Mouse (Mus musculus) C2C12 (cell line): ENCODE measurements around the gene Pomgnt1. TPM values are rescaled to one million over a fixed set of nuclear protein-coding genes. Genes with fewer than 3 reads are reported as not detected.

Experiments
- H3K27me3 ChIP-seq: one replicate; pipeline ENCODE4 v1.6.1; 2011; ENCODE audit not compliant: control insufficient read depth, insufficient read depth, insufficient read length
- H3K36me3 ChIP-seq: one replicate; pipeline ENCODE4 v1.6.1; 2011; ENCODE audit not compliant: control insufficient read depth, insufficient read depth
- H3K4me3 ChIP-seq: one replicate; pipeline ENCODE4 v1.5.1; 2011; ENCODE audit warnings: mild to moderate bottlenecking, control low read depth; ENCODE audit not compliant: poor library complexity, insufficient read depth, severe bottlenecking
- H3K79me2 ChIP-seq: one replicate; pipeline ENCODE4 v1.6.1; 2011; ENCODE audit not compliant: control insufficient read depth, insufficient read depth
- H3K79me3 ChIP-seq: one replicate; pipeline ENCODE4 v1.6.1; 2011; ENCODE audit warnings: low read depth, control low read depth
- H3ac ChIP-seq: one replicate; pipeline ENCODE3; 2011; ENCODE audit warnings: low read depth; ENCODE audit not compliant: control insufficient read depth, insufficient read length
- CEBPB ChIP-seq: IDR thresholded peaks from one replicate; pipeline ENCODE4 v1.6.1; 2011; ENCODE audit warnings: low read depth, mild to moderate bottlenecking, control low read depth, moderate library complexity
- CTCF ChIP-seq: IDR thresholded peaks from one replicate; pipeline ENCODE4 v1.5.1; 2011; ENCODE audit not compliant: control insufficient read depth, insufficient read depth, insufficient read length
- FOSL1 ChIP-seq: IDR thresholded peaks from one replicate; pipeline ENCODE4 v1.8.0; 2011; ENCODE audit warnings: mild to moderate bottlenecking, low read length; ENCODE audit not compliant: poor library complexity, insufficient read depth, severe bottlenecking
- MAX ChIP-seq: IDR thresholded peaks from one replicate; pipeline ENCODE4 v1.6.1; 2011; ENCODE audit warnings: mild to moderate bottlenecking, control low read depth
- MYOD1 ChIP-seq: IDR thresholded peaks from one replicate; pipeline ENCODE4 v1.6.1; 2011; ENCODE audit warnings: low read depth; ENCODE audit not compliant: control insufficient read depth, insufficient read length
- MYOG ChIP-seq: IDR thresholded peaks from one replicate; pipeline ENCODE4 v1.6.1; 2011; ENCODE audit not compliant: control insufficient read depth, insufficient read length; ENCODE audit errors: extremely low read depth
- USF1 ChIP-seq: IDR thresholded peaks from one replicate; pipeline ENCODE4 v1.6.1; 2011; ENCODE audit warnings: low read depth, mild to moderate bottlenecking, control low read depth, moderate library complexity
- polyA plus RNA-seq: library from polyadenylated mRNA; unstranded; fragments of >200 nt; fragmentation: generic; extraction: Trizol; gene quantifications from one replicate; pipeline ENCODE4 v1.2.1, GENCODE M21; 2012; ENCODE audit warnings: missing spikeins

Pomgnt1 gene
- polyA plus RNA-seq, 1 experiment, result 60.4 TPM

DNA sequence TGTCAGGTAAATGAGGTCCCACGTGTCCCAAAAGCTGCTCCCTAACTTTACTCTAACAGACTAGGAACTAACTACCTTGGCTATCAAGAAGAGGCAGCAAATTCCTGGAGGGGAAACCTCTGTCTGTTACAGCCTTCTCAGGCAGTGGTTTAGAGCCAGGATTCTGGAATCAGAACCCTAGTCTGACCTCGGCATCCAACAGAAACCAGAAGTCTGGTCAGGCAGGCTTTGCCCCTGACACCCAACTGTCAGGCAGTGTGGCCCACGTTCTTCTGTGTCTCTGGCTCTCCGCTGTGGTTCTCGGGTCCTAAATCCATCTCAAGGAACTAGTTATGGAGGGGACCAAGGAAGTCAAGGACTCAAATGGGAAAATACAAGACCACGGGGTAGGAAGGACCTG is 27.6 kb downstream of the Pomgnt1 start, which contains the start of gene Lurap1:
Gene Lurap1, minus strand, starts transcription at position 101 of the 400 bp plus-strand sequence.
- TF ChIP-seq MYOG (no peak), MYOD1 (no peak), MAX (no peak), CEBPB (no peak), CTCF (no peak), FOSL1 (no peak), USF1 (no peak)
- H3K79me3 ChIP-seq, result peaks cover 13% of the 10 kb centered on the region
- H3K79me2 ChIP-seq, result peaks cover 36% of the 10 kb centered on the region
- H3K4me3 ChIP-seq, result peak within 1 kb of the TSS; percentile 57
- H3ac ChIP-seq, result peak within 1 kb of the TSS; percentile 99
- H3K27me3 ChIP-seq, result no peaks in the 10 kb centered on the region
- peaks cover 43% of the 10 kb centered on the region for H3K36me3 ChIP-seq

GRCm38 (mm10) chr4:116152702-116153101 is 29.1 kb downstream of the Pomgnt1 start:
- Histone ChIP-seq H3K27me3 (no peaks in the 10 kb centered on the region), H3ac (no peak overlapping the region), H3K36me3 (peaks cover 57% of the 10 kb centered on the region), H3K79me3 (peaks cover 13% of the 10 kb centered on the region), H3K79me2 (peaks cover 36% of the 10 kb centered on the region), H3K4me3 (no peak overlapping the region)
- no peak for TF ChIP-seq MAX
- TF ChIP-seq MYOD1, result no peak
- no peak for TF ChIP-seq CEBPB
- TF ChIP-seq FOSL1, result no peak
- TF ChIP-seq MYOG, result no peak
- no peak for TF ChIP-seq CTCF

DNA sequence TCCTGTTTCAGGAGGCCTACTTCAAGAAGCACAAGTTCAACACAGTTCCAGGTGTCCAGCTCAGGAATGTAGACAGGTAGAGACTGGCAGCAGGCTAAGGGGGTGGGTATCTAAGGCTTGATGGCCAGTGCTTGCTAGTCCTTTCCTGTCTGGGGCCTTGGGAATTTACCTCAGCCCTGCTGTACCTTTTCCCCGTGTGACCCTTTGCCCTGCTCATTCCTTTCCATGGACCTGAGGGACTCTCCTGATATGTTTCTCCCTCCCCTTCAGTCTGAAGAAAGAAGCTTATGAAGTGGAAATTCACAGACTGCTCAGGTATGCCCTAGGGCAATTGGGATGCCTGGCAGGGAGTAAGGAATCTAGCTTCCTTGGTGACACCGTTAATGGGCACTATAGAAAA is 34.2 kb downstream of the Pomgnt1 start:
- peaks cover 11% of the 10 kb centered on the region for H3K79me2 ChIP-seq
- H3K27me3 ChIP-seq, result no peaks in the 10 kb centered on the region
- TF ChIP-seq CTCF (no peak), MYOG (no peak), CEBPB (no peak), FOSL1 (no peak), MAX (no peak), USF1 (no peak), MYOD1 (no peak)
- H3ac ChIP-seq, result no peak overlapping the region
- no peak overlapping the region for H3K4me3 ChIP-seq
- peaks cover 4% of the 10 kb centered on the region for H3K79me3 ChIP-seq
- peaks cover 90% of the 10 kb centered on the region for H3K36me3 ChIP-seq

- Histone ChIP-seq H3K27me3 (no peaks in the 10 kb centered on the region), H3K79me2 (no peaks in the 10 kb centered on the region), H3K4me3 (no peak overlapping the region), H3K36me3 (peaks cover 69% of the 10 kb centered on the region), H3ac (no peak overlapping the region), H3K79me3 (no peaks in the 10 kb centered on the region)
- no peak for TF ChIP-seq MAX
- TF ChIP-seq USF1, result no peak
- no peak for TF ChIP-seq MYOG
- TF ChIP-seq MYOD1, result no peak
- TF ChIP-seq CTCF, result no peak
- no peak for TF ChIP-seq CEBPB
- no peak for TF ChIP-seq FOSL1
Measured at GRCm38 (mm10) chr4:116159912-116160311, 36.3 kb downstream of the Pomgnt1 start.

DNA sequence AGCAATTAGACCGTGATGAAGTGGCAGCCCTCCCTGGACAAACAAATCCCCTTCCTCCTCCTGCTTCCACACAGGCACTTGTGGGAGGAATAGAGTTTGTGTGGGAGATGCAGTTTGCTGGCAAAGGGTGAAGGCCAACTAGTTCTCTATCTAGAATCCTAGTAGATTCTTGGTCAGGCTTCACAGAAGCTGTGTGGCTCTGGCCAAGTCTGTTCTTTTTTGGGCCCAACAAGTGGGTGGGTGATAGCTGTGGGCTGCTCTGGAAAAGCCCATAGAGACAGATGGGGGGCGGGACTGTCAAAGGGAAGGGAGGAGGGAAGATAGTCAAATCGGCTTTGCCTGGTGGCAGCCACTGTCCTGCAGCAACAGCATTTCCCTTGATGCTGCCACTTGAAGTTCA is 37.1 kb downstream of the Pomgnt1 start:
- no peaks in the 10 kb centered on the region for H3K79me3 ChIP-seq
- no peaks in the 10 kb centered on the region for H3K79me2 ChIP-seq
- TF ChIP-seq MYOD1, result no peak
- no peak for TF ChIP-seq MYOG
- TF ChIP-seq CEBPB, result no peak
- no peak for TF ChIP-seq CTCF
- no peak for TF ChIP-seq FOSL1
- no peak for TF ChIP-seq USF1
- no peak for TF ChIP-seq MAX
- no peaks in the 10 kb centered on the region for H3K27me3 ChIP-seq
- peaks cover 62% of the 10 kb centered on the region for H3K36me3 ChIP-seq
- H3K4me3 ChIP-seq, result no peak overlapping the region
- H3ac ChIP-seq, result no peak overlapping the region

DNA sequence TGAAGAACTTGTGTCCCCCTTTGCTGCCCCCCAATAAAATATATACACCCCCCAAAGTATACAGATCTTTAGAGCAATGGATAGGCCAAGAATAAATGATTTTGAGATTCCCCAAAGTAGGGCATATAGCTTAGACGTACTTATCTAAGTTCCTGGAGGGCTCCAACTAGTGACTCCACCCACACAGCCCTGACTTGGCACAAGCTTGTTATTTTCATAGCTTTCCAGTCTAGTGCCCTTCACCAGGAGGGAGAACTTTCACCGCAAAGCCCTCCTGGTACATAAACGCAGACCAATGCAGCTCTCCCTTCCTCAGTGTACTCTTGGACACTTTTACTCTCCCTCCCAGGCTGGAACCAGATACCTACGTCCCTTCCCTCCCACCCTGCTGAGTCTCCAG is 38.5 kb downstream of the Pomgnt1 start:
- no peak overlapping the region for H3ac ChIP-seq
- no peak for TF ChIP-seq USF1
- TF ChIP-seq CTCF, result no peak
- TF ChIP-seq MYOG, result no peak
- no peak for TF ChIP-seq FOSL1
- TF ChIP-seq MYOD1, result no peak
- TF ChIP-seq CEBPB, result no peak
- no peak for TF ChIP-seq MAX
- H3K79me2 ChIP-seq, result no peaks in the 10 kb centered on the region
- peaks cover 48% of the 10 kb centered on the region for H3K36me3 ChIP-seq
- H3K27me3 ChIP-seq, result no peaks in the 10 kb centered on the region
- H3K4me3 ChIP-seq, result no peak overlapping the region
- no peaks in the 10 kb centered on the region for H3K79me3 ChIP-seq
